Mouse (Mus musculus): ENCODE measurements around the gene Avpr1b. TPM values are rescaled to one million over a fixed set of nuclear protein-coding genes. Genes with fewer than 3 reads are reported as not detected.

Avpr1b gene
- polyA plus RNA-seq, 1 experiment from 2014 or later = not detected

DNA sequence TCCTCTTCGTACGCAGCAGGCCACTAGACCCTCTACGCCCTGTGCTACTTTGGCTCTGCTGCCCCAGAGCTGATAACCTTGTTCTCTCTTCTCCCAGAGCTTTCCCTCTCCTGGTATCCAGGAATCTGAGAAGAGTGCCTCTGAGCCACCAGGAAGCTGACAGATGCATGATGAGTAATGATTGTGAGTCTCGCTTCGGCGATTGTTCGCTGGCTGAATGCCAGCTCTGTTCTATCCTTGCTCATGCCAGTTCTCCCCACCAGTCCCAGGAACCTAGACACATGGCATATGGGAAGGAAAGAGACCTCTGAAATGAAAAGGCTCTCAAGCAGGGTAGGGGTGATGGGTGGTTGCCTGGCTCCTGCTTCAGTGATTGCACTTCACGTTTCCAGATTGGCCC, 12.2 kb upstream of the Avpr1b start:
- no peak overlapping the region for H3K4me2 ChIP-seq
- peaks cover 4% of the 10 kb centered on the region; the same call in 1 of the 2 replicates for H3K4me1 ChIP-seq (replicated peaks)
- H3K36me3 ChIP-seq = no peaks in the 10 kb centered on the region
- H3K9me3 ChIP-seq = no peaks in the 10 kb centered on the region
- 64% methylated on average over 8 of the region's 8 CpGs for WGBS
- no peak for ATAC-seq (ENCODE audit: low FRiP score)
- no peaks in the 10 kb centered on the region for H3K27me3 ChIP-seq
- no peak overlapping the region for H3K4me3 ChIP-seq
- no peak overlapping the region for H3K27ac ChIP-seq
- H3K9ac ChIP-seq = no peak overlapping the region

DNA sequence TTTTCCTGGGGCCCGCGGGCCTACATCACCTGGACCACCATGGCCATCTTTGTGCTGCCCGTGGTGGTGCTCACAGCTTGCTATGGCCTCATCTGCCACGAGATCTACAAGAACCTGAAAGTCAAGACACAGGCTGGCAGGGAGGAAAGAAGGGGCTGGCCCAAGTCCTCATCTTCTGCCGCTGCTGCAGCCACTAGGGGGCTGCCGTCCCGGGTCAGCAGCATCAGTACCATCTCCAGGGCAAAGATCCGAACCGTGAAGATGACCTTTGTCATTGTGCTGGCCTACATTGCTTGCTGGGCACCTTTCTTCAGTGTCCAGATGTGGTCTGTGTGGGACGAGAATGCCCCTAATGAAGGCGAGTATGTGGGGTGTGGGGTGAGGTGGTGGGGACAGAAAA, 1.3 kb downstream of the Avpr1b start:
- ATAC-seq (ENCODE audit: low FRiP score) = no peak

DNA sequence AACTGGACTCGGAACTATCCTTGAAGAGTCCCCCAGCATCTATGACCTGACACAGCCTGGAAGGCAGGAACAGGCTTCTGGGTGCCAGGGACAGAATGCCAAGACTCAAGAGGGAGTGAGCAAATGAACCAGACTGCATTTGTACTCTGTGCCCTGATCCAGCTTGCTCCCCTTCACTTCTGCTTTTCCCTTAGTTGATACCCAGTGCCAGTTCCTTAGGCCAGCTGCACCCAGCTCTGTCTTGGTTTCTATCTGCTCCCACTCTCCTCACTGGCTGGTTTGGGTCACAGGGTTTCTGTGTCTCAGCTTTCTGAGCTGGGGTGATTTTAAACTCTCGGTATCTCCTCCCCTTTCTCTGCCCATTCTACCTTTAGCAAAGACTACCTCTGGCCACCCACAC, 7.7 kb downstream of the Avpr1b start:
- H3K4me2 ChIP-seq = no peak overlapping the region
- H3K9me3 ChIP-seq = no peaks in the 10 kb centered on the region
- ATAC-seq (ENCODE audit: low FRiP score) = no peak
- no peaks in the 10 kb centered on the region for H3K27me3 ChIP-seq
- 89% methylated on average over 2 of the region's 2 CpGs for WGBS
- H3K36me3 ChIP-seq = no peaks in the 10 kb centered on the region
- no peak overlapping the region for H3K27ac ChIP-seq
- H3K4me3 ChIP-seq = no peak overlapping the region
- no peak overlapping the region for H3K9ac ChIP-seq
- no peaks in the 10 kb centered on the region for H3K4me1 ChIP-seq (replicated peaks)

More for the DNA sequence above, 1.3 kb downstream of the Avpr1b start:
- Histone ChIP-seq H3K4me3 (no peak overlapping the region), H3K27me3 (no peaks in the 10 kb centered on the region), H3K9me3 (no peaks in the 10 kb centered on the region), H3K9ac (no peak overlapping the region), H3K36me3 (no peaks in the 10 kb centered on the region), H3K4me1 (replicated peaks) (no peaks in the 10 kb centered on the region), H3K4me2 (no peak overlapping the region), H3K27ac (no peak overlapping the region)
- WGBS = 28% methylated on average over 11 of the region's 11 CpGs

DNA sequence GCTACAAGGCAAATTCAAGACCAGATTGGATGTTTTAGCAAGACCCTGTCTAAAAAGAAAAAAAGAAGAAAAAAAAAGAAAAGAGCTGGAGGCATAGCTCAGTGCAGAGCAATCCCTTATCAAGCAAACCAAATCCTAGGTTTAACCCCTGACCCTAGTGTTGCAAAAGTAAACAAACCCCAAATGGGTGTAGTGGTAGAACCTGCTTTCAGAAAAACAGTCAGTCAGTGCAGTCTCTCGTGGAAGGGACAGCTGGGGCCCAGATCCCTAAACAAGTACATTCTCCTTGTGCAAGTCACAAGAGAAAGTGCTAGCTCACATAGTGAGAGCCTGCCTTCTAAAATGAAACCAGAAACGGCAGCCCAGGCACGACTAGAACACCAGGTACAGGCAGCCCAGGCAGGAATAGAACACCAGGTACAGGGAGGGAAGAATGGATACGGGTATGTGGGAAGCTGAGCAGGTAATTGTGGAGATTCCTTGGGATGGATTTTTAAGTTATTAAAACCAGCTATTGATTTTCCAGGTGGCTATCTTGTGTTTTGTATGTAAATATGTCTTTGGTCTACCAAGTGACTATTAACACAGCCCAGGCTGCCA, 13.6 kb downstream of the Avpr1b start:
- no peaks in the 10 kb centered on the region for H3K4me1 ChIP-seq (replicated peaks)
- H3K27ac ChIP-seq = no peak overlapping the region
- no peak for ATAC-seq (ENCODE audit: low FRiP score)
- no peak overlapping the region for H3K9ac ChIP-seq
- H3K4me2 ChIP-seq = no peak overlapping the region
- WGBS = 68% methylated on average over 4 of the region's 4 CpGs
- no peaks in the 10 kb centered on the region for H3K27me3 ChIP-seq
- H3K9me3 ChIP-seq = no peaks in the 10 kb centered on the region
- H3K36me3 ChIP-seq = no peaks in the 10 kb centered on the region
- no peak overlapping the region for H3K4me3 ChIP-seq

DNA sequence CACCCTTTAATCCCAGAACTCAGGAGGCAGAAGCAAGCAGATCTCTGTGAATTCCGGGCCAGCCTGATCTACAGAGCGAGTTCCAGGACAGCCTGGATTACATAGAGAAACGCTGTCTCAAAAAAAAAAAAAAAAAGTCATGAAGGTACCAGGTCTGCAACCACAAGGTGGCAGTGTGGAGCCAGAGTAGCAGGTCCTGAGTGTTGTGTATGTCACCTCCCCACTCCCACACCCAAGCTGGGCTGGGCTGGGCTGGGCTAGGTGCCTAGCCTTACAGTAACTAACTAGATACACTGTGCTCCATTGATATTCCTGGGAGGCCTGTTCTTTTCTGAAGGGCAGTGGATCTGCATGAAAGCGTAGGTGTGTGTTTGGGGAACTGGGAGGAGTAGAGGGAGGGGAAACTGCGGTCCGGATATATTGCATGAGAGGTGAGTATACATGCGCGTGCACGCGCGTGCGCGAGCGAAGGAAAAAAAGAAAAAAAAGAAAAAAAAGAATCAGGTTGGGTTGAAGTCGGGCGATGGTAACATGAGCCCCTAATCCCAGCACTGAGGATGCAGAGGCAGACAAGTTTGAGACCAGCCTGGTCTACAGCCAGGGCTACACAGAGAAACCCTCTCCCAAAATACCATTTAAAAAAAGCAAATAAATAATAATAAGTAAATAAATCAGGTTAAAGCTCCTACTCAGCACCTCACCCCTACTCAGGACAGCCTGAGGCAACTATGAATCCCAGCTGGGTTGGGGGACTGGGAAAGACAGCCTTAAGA, 14.5 kb downstream of the Avpr1b start:
- H3K36me3 ChIP-seq = no peaks in the 10 kb centered on the region

DNA sequence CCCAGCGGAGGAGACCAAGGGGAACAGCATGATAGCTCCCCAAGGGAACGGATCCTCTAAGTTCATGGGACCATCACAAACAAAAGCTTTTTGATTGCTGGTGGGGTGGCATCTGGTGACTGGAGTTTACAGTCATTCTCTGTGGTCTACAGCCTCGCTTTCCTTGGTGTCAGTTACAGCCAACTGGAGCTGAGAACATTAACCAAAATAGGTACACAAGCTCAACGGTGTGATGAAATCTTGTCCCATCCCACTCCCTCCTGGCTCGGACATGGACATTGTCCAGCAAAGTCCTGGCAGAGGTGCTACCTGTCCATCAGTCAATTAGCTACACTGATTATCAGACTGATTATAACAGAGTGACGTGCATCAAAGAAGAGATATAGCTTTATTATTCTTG, 15.6 kb downstream of the Avpr1b start:
- H3K36me3 ChIP-seq = no peaks in the 10 kb centered on the region
- no peak overlapping the region for H3K27ac ChIP-seq
- no peak overlapping the region for H3K9ac ChIP-seq
- H3K4me1 ChIP-seq (replicated peaks) = no peaks in the 10 kb centered on the region
- no peaks in the 10 kb centered on the region for H3K9me3 ChIP-seq
- no peak for ATAC-seq (ENCODE audit: low FRiP score)
- H3K4me2 ChIP-seq = no peak overlapping the region
- 88% methylated on average over 6 of the region's 6 CpGs for WGBS
- no peaks in the 10 kb centered on the region for H3K27me3 ChIP-seq
- H3K4me3 ChIP-seq = no peak overlapping the region

More for the DNA sequence above, 14.5 kb downstream of the Avpr1b start:
- Histone ChIP-seq H3K4me3 (no peak overlapping the region), H3K27me3 (no peaks in the 10 kb centered on the region), H3K4me1 (replicated peaks) (no peaks in the 10 kb centered on the region), H3K27ac (no peak overlapping the region), H3K9me3 (no peaks in the 10 kb centered on the region), H3K4me2 (no peak overlapping the region), H3K9ac (no peak overlapping the region)
- no peak for ATAC-seq (ENCODE audit: low FRiP score)
- 84% methylated on average over 16 of the region's 16 CpGs for WGBS

DNA sequence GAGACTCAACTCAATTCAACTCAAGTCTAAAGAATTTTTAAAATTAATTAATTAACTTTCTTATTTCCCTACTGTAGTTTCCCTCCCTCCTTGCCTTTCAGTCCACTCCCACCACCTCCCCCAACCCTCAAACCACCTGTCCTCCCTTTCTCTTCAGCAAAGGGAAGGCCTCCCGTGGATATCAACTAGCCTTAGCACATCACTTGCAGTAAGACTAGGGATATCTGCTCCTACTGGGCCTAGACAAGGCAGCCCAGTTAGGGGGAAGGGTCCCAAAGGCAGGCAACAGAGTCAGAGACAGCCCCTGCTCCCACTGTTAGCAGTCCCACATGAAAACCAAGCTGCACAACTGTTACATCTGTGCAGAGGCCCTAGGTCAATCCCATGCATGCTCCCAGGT, 17.1 kb downstream of the Avpr1b start:
- WGBS = 80% methylated on average over 1 of the region's 1 CpGs
- Histone ChIP-seq H3K4me3 (no peak overlapping the region), H3K27ac (no peak overlapping the region), H3K4me2 (no peak overlapping the region), H3K4me1 (replicated peaks) (no peaks in the 10 kb centered on the region), H3K36me3 (no peaks in the 10 kb centered on the region), H3K27me3 (no peaks in the 10 kb centered on the region), H3K9ac (no peak overlapping the region), H3K9me3 (no peaks in the 10 kb centered on the region)
- no peak for ATAC-seq (ENCODE audit: low FRiP score)

DNA sequence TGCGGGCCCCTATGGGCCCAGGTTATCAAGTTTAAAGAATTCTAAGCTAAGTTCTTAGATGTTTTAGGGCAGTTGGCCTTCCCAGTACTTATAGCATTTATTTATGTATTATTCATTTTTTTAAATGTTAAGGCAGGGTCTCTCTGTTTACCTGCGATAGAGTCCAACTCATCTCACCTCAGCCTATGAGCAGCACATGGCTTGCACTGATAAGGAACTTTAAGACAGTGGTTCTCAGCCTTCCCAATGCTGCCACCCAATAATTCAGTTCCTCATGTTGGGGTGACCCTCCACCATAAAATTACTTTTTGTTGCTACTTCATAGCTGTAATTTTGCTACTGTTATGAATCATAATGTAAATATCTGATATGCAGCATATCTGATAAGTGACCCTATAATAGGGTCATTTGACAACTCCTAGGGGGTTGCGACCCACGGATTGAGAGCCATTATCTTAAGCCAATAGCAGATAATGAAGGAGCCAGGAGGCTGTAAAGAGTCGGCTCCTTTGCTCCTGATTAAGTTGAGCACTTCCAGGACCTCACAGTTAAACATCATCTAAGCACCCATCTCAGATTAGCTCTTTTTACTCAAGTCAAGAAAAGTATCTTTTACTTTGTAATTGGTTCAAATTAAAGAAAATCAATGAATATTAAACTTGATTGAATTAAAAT, 17.6 kb downstream of the Avpr1b start:
- Histone ChIP-seq H3K27ac (no peak overlapping the region), H3K27me3 (no peaks in the 10 kb centered on the region), H3K4me2 (no peak overlapping the region), H3K9ac (no peak overlapping the region), H3K4me1 (replicated peaks) (no peaks in the 10 kb centered on the region), H3K4me3 (no peak overlapping the region), H3K36me3 (no peaks in the 10 kb centered on the region), H3K9me3 (no peaks in the 10 kb centered on the region)
- ATAC-seq (ENCODE audit: low FRiP score) = no peak
- WGBS = 84% methylated on average over 5 of the region's 5 CpGs

DNA sequence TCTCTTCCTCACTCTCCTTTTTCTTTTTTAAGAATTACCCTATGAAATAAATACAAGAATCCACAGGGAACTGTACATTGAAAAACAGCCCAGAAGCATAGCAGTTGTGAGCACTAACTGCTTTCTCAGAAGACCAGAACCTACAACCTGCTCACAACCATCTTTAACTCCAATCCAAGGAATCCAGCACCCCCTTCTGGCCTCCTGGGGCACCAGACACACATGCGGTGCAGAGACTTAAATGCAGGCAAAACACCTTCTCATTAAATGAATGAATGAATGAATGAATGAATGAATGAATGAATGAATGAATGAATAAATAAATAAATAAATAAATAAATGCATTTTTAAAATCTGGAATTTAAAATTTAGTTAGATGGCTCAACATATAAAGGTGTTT, 19.5 kb downstream of the Avpr1b start:
- no peaks in the 10 kb centered on the region for H3K4me1 ChIP-seq (replicated peaks)
- no peak overlapping the region for H3K4me2 ChIP-seq
- ATAC-seq (ENCODE audit: low FRiP score) = no peak
- H3K27ac ChIP-seq = no peak overlapping the region
- no peak overlapping the region for H3K9ac ChIP-seq
- WGBS = 90% methylated on average over 1 of the region's 1 CpGs
- H3K27me3 ChIP-seq = no peaks in the 10 kb centered on the region
- no peaks in the 10 kb centered on the region for H3K9me3 ChIP-seq
- no peak overlapping the region for H3K4me3 ChIP-seq
- no peaks in the 10 kb centered on the region for H3K36me3 ChIP-seq

DNA sequence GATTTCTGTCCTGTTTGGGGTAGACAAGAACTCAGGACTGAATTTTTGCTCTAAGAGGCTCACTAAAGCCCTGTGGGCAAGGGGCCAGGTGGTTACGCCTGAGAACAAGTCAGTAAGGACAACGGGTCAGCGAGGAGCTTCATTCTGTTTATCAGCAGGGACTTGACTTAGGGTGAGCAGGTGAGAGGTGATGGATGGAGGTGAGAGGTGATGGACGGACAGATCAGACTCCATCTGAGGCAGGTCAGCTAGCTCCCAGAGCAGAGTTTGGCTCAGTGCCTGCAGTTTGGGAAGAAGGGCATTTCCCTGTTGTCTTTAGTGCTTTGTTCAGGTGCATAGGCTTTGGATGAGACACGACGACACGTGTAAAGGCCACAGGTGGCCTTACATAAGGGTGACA, 20.3 kb downstream of the Avpr1b start:
- no peak overlapping the region for H3K9ac ChIP-seq
- H3K27ac ChIP-seq = no peak overlapping the region
- H3K4me2 ChIP-seq = no peak overlapping the region
- no peaks in the 10 kb centered on the region for H3K27me3 ChIP-seq
- no peaks in the 10 kb centered on the region for H3K9me3 ChIP-seq
- no peak for ATAC-seq (ENCODE audit: low FRiP score)
- 92% methylated on average over 7 of the region's 7 CpGs for WGBS
- H3K4me1 ChIP-seq (replicated peaks) = no peaks in the 10 kb centered on the region
- no peak overlapping the region for H3K4me3 ChIP-seq
- H3K36me3 ChIP-seq = no peaks in the 10 kb centered on the region

DNA sequence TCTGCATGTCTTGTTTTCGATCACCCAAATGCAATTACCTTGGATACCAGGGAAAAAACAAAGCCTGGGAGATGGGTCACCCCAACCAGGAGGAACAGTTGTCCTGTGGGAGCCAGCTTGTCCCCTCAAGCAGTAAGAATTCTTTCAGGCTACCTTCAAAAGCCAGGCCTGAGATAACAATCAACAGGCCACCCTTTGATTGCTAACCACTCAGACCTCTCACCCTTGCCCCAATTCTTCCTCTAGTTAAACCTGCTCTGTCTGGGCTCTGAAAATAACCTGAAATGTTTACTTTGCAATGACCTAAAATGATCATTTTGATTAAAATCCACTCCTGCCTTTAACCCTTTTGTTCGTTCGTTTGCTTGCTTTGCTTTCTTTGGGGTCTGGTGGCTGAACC, 24.6 kb downstream of the Avpr1b start:
- WGBS = 95% methylated on average over 3 of the region's 3 CpGs
- H3K9ac ChIP-seq = no peak overlapping the region
- no peak overlapping the region for H3K27ac ChIP-seq
- no peak overlapping the region for H3K4me2 ChIP-seq
- H3K4me1 ChIP-seq (replicated peaks) = no peaks in the 10 kb centered on the region
- no peaks in the 10 kb centered on the region for H3K27me3 ChIP-seq
- no peak for ATAC-seq (ENCODE audit: low FRiP score)
- no peaks in the 10 kb centered on the region for H3K36me3 ChIP-seq
- H3K9me3 ChIP-seq = no peaks in the 10 kb centered on the region
- no peak overlapping the region for H3K4me3 ChIP-seq

DNA sequence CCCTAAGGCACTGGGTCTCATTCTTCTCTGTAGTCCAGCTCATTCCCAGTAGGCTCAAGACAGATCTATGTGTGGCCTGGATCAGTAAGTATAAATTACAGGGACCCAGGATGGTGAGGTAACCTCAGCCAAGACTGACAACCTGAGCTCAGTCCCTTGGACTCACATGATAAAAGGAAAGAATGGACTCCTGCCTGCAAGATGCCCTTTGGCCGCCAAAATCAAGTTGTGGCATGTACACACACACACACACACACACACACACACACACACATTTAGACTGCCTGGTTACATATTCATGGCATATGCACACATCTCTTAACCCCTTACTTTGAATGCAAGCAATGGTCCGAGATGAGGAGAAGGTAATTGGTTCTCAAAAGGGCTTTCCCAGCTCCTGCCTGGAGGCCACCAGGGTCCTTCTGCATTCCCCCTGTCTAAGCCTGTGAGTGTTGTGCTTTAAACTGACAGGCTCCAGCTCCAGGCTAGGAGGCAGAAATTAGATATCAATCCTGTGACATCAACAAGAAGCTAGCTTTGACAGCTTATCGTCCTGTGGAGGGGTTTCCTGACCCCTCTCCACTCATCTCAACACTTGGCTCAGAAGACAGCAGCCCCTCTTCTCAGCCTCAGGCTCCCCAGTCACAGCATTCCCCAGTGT, 25.3 kb downstream of the Avpr1b start:
- H3K4me2 ChIP-seq = no peak overlapping the region
- no peaks in the 10 kb centered on the region for H3K4me1 ChIP-seq (replicated peaks)
- WGBS = 71% methylated on average over 3 of the region's 3 CpGs
- ATAC-seq (ENCODE audit: low FRiP score) = no peak
- H3K36me3 ChIP-seq = no peaks in the 10 kb centered on the region
- H3K4me3 ChIP-seq = no peak overlapping the region
- no peaks in the 10 kb centered on the region for H3K9me3 ChIP-seq
- H3K27me3 ChIP-seq = no peaks in the 10 kb centered on the region
- H3K27ac ChIP-seq = no peak overlapping the region
- H3K9ac ChIP-seq = no peak overlapping the region
